Mouse (Mus musculus): ENCODE data around the gene Zkscan3. TPM values are rescaled to one million over a fixed set of nuclear protein-coding genes. Genes with fewer than 3 reads are reported as not detected.

Gene Zkscan3
- total RNA-seq (2023), result 57.3 TPM

DNA sequence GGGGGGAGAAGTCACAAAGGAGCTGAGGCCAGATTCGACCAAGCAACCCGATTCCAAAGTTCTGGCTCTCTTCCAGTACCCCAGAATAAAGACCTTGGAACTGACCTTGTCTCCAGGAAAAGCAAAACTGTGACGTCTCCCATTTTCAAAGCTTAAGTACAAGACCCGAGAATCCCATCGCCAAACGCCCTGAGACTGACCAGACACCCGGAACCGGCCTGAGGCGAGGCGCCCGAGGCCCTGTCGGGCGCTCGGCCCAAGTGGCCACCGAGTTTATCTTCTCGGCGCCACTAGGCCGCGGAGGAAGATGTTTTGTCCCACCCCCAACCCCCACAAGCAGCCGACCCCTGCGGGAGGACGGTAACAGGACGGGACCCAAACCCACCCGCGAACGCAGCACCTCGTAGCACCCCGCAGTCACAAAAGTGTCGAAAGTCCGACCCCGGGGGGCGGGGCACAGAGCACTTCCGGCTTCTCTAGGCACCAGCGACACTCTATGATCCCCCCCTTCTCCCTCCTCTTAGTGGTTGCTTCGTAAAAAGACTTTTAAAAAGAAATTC, at the start of gene Zkscan3:
Zkscan3 (minus strand) TSS at position 469 of the 560 bp plus-strand sequence.

DNA sequence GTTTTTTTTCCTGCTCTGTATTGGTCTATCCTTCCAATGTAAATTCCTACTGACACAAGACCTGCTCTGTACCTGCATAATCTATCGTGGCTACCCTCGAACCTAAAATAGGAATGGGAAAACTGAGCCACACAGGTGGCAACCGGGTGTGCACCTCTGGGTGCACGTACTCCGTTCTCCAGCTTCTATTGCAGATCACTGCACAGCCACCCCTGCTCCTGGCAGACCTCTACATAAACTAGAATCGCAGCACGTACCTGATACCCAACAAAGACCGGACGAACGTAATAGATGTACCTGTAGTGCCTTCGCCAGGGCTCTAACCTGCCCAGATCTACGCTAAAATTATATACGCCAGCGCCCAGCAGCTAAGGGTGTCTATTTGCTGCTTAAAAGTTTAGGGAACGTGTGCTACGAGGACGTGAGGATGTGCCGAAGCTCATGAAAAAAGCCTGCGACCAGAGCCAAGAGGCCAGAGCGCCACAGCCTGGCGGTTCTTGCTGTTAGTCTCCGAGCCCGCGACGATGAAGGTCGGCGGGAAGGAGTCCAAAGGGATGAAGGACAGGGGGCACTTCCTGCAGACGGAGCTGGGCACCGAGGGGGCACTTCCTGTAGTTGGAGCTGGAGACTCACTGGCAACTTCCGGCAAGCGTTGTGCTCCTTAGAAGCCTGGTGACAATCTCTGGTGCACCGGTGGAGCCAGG, 38.1 kb upstream of the Zkscan3 start, which contains the start of gene Pgbd1:
Pgbd1 (minus strand) TSS at position 556 of the 704 bp plus-strand sequence.

DNA sequence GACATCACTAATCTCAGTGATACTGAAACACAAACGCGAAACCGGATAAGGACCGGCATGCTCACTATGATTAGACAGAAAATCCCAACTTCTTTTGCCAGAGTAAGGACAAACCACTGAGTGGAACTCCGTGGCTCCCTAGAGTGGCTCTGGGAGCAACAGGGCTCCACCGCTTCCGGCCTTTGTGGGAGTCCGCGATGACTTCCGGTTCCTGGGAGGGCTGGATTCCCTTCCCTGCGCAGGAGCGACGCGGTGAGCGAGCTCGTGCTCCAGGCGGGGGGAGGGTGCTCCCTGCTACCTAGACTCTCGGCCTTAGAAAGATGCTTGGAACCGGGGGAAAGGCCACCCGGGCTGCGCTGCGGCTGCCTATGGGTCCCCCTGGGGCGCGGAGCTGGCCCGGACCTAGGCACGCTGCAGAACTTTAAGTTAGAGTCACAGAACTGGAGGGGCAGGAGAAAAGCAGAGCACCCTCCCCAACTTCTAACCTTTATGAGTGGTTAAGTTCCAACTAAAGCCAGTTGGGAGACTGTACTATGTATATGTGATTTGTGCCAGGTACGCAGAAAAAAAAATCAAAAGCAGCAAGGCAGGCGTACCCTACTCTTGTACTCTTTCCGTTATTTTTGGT, 39.8 kb downstream of the Zkscan3 start, which contains the start of gene Zscan12:
Zscan12 (plus strand) TSS at position 200 of the 628 bp plus-strand sequence.

DNA sequence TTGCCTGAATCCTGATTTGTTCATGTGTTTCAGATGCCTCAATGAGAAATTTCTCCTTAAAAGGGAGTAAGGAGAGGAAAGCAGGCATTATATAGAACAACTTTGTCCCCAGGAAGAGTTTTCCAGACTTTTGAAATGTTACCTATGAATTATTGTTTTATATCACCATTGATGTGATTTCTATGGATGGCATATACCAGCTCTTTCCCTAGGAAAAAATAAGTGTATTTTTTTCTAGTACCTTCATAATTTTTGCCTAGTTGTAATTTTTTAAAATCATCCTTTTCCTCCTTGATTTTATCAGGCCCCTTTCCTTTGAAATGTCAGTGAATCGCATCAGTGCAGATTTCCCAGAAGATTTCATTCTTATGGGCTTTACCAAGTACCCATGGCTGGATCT, 55.9 kb downstream of the Zkscan3 start, which contains the start of gene Olfr1367:
Olfr1367 (plus strand) TSS at position 301 of the 400 bp plus-strand sequence.

Other genes with a start within 250 kb of the Zkscan3 start
- gene Trim27, start 223.3 kb downstream of the Zkscan3 start, total RNA-seq (2023), result 80.0 TPM
- not detected for gene Gpx5, start 110.0 kb downstream of the Zkscan3 start, total RNA-seq (2023)
- not detected for gene Gpx6, start 90.6 kb downstream of the Zkscan3 start, total RNA-seq (2023)
- gene Olfr1367, start 55.8 kb downstream of the Zkscan3 start, total RNA-seq (2023), result not detected
- 6.0 TPM for gene Zscan12, start 39.9 kb downstream of the Zkscan3 start, total RNA-seq (2023)
- not detected for gene Pgbd1, start 38.3 kb upstream of the Zkscan3 start, total RNA-seq (2023)
- gene Zscan26, start 51.0 kb upstream of the Zkscan3 start, total RNA-seq (2023), result 58.2 TPM
- not detected for gene Nkapl, start 65.8 kb upstream of the Zkscan3 start, total RNA-seq (2023)
- gene Zkscan4, start 76.2 kb upstream of the Zkscan3 start, total RNA-seq (2023), result not detected
- gene Gm10065, start 76.7 kb upstream of the Zkscan3 start, total RNA-seq (2023), result not detected
- gene AK157302, start 92.5 kb upstream of the Zkscan3 start, total RNA-seq (2023), result 5.1 TPM
- 17.7 TPM for gene Gm11273, start 98.7 kb upstream of the Zkscan3 start, total RNA-seq (2023)
- 9.6 TPM for gene Zkscan8, start 128.4 kb upstream of the Zkscan3 start, total RNA-seq (2023)
- gene Olfr1366, start 140.1 kb upstream of the Zkscan3 start, total RNA-seq (2023), result not detected
- gene Olfr1535, start 157.1 kb upstream of the Zkscan3 start, total RNA-seq (2023), result not detected
- gene Olfr1364, start 179.0 kb upstream of the Zkscan3 start, total RNA-seq (2023), result not detected
- not detected for gene Olfr1362, start 211.3 kb upstream of the Zkscan3 start, total RNA-seq (2023)
- not detected for gene Olfr11, start 239.8 kb upstream of the Zkscan3 start, total RNA-seq (2023)

Data from CD4-positive naive resting alpha-beta T cell, adult 57 days (primary cell).